Mouse (Mus musculus) cerebellum, adult 2 months (tissue): ENCODE results near the gene Cd177.
"Not testable (repeated sequence)": the region's sequence is repeated elsewhere in the genome, so short reads cannot be mapped to it uniquely, and the experiment has no call there.

ENCODE experiments used
- CTCF ChIP-seq: fragments of 200-500 bp; IDR thresholded peaks from 2 replicates; pipeline ENCODE4 v1.5.1; 2011; ENCODE audit warnings: low read depth, mild to moderate bottlenecking, control low read depth, low read length, moderate library complexity, borderline replicate concordance; ENCODE audit not compliant: insufficient read depth
- POLR2A ChIP-seq: fragments of 200-500 bp; IDR thresholded peaks from 2 replicates; pipeline ENCODE4 v1.6.1; 2011; ENCODE audit warnings: low read length, control low read depth, borderline replicate concordance; ENCODE audit not compliant: insufficient read depth

GRCm38 (mm10) chr7:24726808-24727207 is 33.3 kb downstream of the Cd177 start, which contains the start of gene Gm4763:
- not testable (repeated sequence) for TF ChIP-seq POLR2A, CTCF
